Comparison of ENCODE assay signal across 37 mouse cellular contexts in genomic region chr7:97925819-97926218, GRCm38 (mm10). TPM values are rescaled to one million over a fixed set of nuclear protein-coding genes. Genes with fewer than 3 reads are reported as not detected.
A peak's percentile ranks its signal among the peaks of the same experiment; 100 is the strongest.
DNase-seq lines count a peak whose midpoint lies in the region; ATAC-seq lines count a peak whose summit lies in the region.
"Had no signal": no experiment of that assay in that cellular context is flagged by ENCODE, and none has a peak within 500 bp of the region (broad histone marks: within the 10 kb centered on the region; RNA-seq: fewer than 3 reads in every experiment).

No protein-coding gene starts in this region.

- no peak for ATAC-seq in forebrain, embryonic 14.5 days
- ATAC-seq in forebrain, embryonic 16.5 days, result no peak
- peak; percentile 78; the same call in 1 of the 2 replicates for ATAC-seq in lung, embryonic 15.5 days (ENCODE audit: borderline replicate concordance, extremely low read depth, low FRiP score, low TSS enrichment)
- peak; percentile 38 for ATAC-seq in inflammation-experienced regulatory T-cells, adult 6 months
- ATAC-seq: CD4-positive, CD25-positive, alpha-beta regulatory T cell, adult 4 months; forebrain, embryonic 13.5 days; midbrain, embryonic 15.5 days; Patski had no signal

- 70% methylated on average over 1 of the region's 1 CpGs for WGBS in forebrain, embryonic 14.5 days
- 62% methylated on average over 1 of the region's 1 CpGs for WGBS in forebrain, embryonic 16.5 days
- WGBS in lung, embryonic 15.5 days, result 44% methylated on average over 1 of the region's 1 CpGs

- no peak overlapping the region for H3K9ac ChIP-seq in forebrain, embryonic 14.5 days (ENCODE audit: low read length)
- H3K9ac ChIP-seq in forebrain, embryonic 16.5 days (replicated peaks; ENCODE audit: low read depth, low read length), result no peak overlapping the region
- H3K9ac ChIP-seq in lung, embryonic 15.5 days, result no peak overlapping the region
- H3K9ac ChIP-seq: embryonic facial prominence, embryonic 15.5 days; forebrain, embryonic 13.5 days; heart, embryonic 13.5 days; hindbrain, embryonic 15.5 days; liver, embryonic 14.5 days; midbrain, embryonic 15.5 days; neural tube, embryonic 13.5 days had no signal

- no peaks in the 10 kb centered on the region for H3K9me3 ChIP-seq in forebrain, embryonic 14.5 days (replicated peaks; ENCODE audit: control insufficient read depth, low read length)
- no peaks in the 10 kb centered on the region for H3K9me3 ChIP-seq in forebrain, embryonic 16.5 days (ENCODE audit: control insufficient read depth, low read length)
- H3K9me3 ChIP-seq in lung, embryonic 15.5 days, result no peaks in the 10 kb centered on the region
- H3K9me3 ChIP-seq: embryonic facial prominence, embryonic 15.5 days; forebrain, embryonic 13.5 days; heart, embryonic 13.5 days; hindbrain, embryonic 15.5 days; midbrain, embryonic 10.5 days; midbrain, embryonic 15.5 days had no signal

- peak; percentile 59 for DNase-seq in forebrain, embryonic 14.5 days (ENCODE audit: low spot score)
- no peak for DNase-seq in lung, adult 18-20 months
- DNase-seq in MEL-GATA-1-ER (ENCODE audit: extremely low read depth, low read depth), result peak; percentile 52
- no peak for DNase-seq in natural killer cell, adult 2 months (ENCODE audit: low spot score in 2 of 2)
- DNase-seq in adrenal gland, postnatal 14 days, result no peak
- DNase-seq: adrenal gland, postnatal 10 days; cerebellum, adult 18-20 months; cerebellum, postnatal 10 days; gastrocnemius, postnatal 10 days; heart, postnatal 10 days; kidney, adult 2 months; layer of hippocampus, postnatal 36 days; left cerebral cortex, postnatal 4 days; liver; lung, postnatal 10 days had no signal

- H3K4me2 ChIP-seq in forebrain, embryonic 14.5 days (ENCODE audit: low read length), result no peak overlapping the region
- no peak overlapping the region for H3K4me2 ChIP-seq in forebrain, embryonic 16.5 days (ENCODE audit: low read length)
- H3K4me2 ChIP-seq in lung, embryonic 15.5 days, result no peak overlapping the region
- H3K4me2 ChIP-seq: embryonic facial prominence, embryonic 15.5 days; forebrain, embryonic 13.5 days; heart, embryonic 13.5 days; hindbrain, embryonic 15.5 days; midbrain, embryonic 15.5 days; neural tube, embryonic 13.5 days had no signal

- no peaks in the 10 kb centered on the region for H3K4me1 ChIP-seq in forebrain, embryonic 14.5 days (ENCODE audit: control insufficient read depth, insufficient read depth, low read length)
- no peaks in the 10 kb centered on the region for H3K4me1 ChIP-seq in forebrain, embryonic 16.5 days (replicated peaks; ENCODE audit: control insufficient read depth, insufficient read depth, low read length)
- no peaks in the 10 kb centered on the region for H3K4me1 ChIP-seq in lung, embryonic 15.5 days
- H3K4me1 ChIP-seq: embryonic facial prominence, embryonic 15.5 days; forebrain, embryonic 13.5 days; heart, embryonic 13.5 days; hindbrain, embryonic 10.5 days; hindbrain, embryonic 15.5 days; midbrain, embryonic 10.5 days; midbrain, embryonic 15.5 days; neural tube, embryonic 13.5 days had no signal

- H3K36me3 ChIP-seq in forebrain, embryonic 14.5 days (ENCODE audit: control insufficient read depth, insufficient read depth, low read length), result no peaks in the 10 kb centered on the region
- H3K36me3 ChIP-seq in forebrain, embryonic 16.5 days (ENCODE audit: control insufficient read depth, insufficient read depth), result no peaks in the 10 kb centered on the region
- H3K36me3 ChIP-seq in lung, embryonic 15.5 days, result no peaks in the 10 kb centered on the region
- H3K36me3 ChIP-seq: embryonic facial prominence, embryonic 15.5 days; heart, embryonic 13.5 days; hindbrain, embryonic 10.5 days; hindbrain, embryonic 15.5 days; midbrain, embryonic 10.5 days; midbrain, embryonic 15.5 days; neural tube, embryonic 13.5 days had no signal

- no peak overlapping the region for H3K4me3 ChIP-seq in forebrain, embryonic 14.5 days (ENCODE audit: low read depth, low read length)
- H3K4me3 ChIP-seq in forebrain, embryonic 16.5 days (replicated peaks; ENCODE audit: low read length), result no peak overlapping the region
- no peak overlapping the region for H3K4me3 ChIP-seq in lung, embryonic 15.5 days
- H3K4me3 ChIP-seq: embryonic facial prominence, embryonic 15.5 days; forebrain, embryonic 13.5 days; heart, embryonic 13.5 days; hindbrain, embryonic 10.5 days; hindbrain, embryonic 15.5 days; midbrain, embryonic 10.5 days; midbrain, embryonic 15.5 days; neural tube, embryonic 13.5 days had no signal

- no peaks in the 10 kb centered on the region for H3K27me3 ChIP-seq in forebrain, embryonic 14.5 days (replicated peaks; ENCODE audit: control insufficient read depth, insufficient read depth, low read length)
- H3K27me3 ChIP-seq in forebrain, embryonic 16.5 days (replicated peaks; ENCODE audit: control insufficient read depth, insufficient read depth, low read length), result no peaks in the 10 kb centered on the region
- no peaks in the 10 kb centered on the region for H3K27me3 ChIP-seq in lung, embryonic 15.5 days
- H3K27me3 ChIP-seq: embryonic facial prominence, embryonic 15.5 days; forebrain, embryonic 13.5 days; heart, embryonic 13.5 days; hindbrain, embryonic 15.5 days; midbrain, embryonic 15.5 days; neural tube, embryonic 13.5 days had no signal

- H3K27ac ChIP-seq in forebrain, embryonic 14.5 days (ENCODE audit: low read depth, low read length), result no peak overlapping the region
- no peak overlapping the region for H3K27ac ChIP-seq in forebrain, embryonic 16.5 days (ENCODE audit: low read length)
- no peak overlapping the region for H3K27ac ChIP-seq in lung, embryonic 15.5 days
- H3K27ac ChIP-seq: embryonic facial prominence, embryonic 15.5 days; forebrain, embryonic 13.5 days; heart, embryonic 13.5 days; hindbrain, embryonic 10.5 days; hindbrain, embryonic 15.5 days; liver, embryonic 14.5 days; midbrain, embryonic 10.5 days; midbrain, embryonic 15.5 days; neural tube, embryonic 13.5 days had no signal

RNA-seq across cellular contexts. Expression of gene Gdpd4, which starts 6.1 kb away (rescaled TPM):
- not detected in 2 replicates for polyA plus RNA-seq in forebrain, embryonic 14.5 days (2014; fragmentation: Nextera tagmentation; extraction: Ambion mirVana)
- not detected in 2 replicates for polyA plus RNA-seq in forebrain, embryonic 16.5 days (2015; fragmentation: Nextera tagmentation; extraction: Ambion mirVana)
- polyA plus RNA-seq in lung, embryonic 15.5 days (2015; fragmentation: Nextera tagmentation; extraction: Ambion mirVana), result not detected in 2 replicates
- polyA plus RNA-seq in inflammation-experienced regulatory T-cells, adult 6 months (2017; shearing (Covaris generic)), result not detected
- not detected in 2 replicates for total RNA-seq in adrenal gland, postnatal 14 days (2021)
- total RNA-seq: adrenal gland, postnatal 10 days; common myeloid progenitor, adult 5-6 weeks; heart, adult 8-10 months; heart, postnatal 10 days; layer of hippocampus, postnatal 36 days; left cerebral cortex, postnatal 4 days had no signal
- polyA plus RNA-seq: CD4-positive, CD25-positive, alpha-beta regulatory T cell, adult 4 months; embryonic facial prominence, embryonic 15.5 days; forebrain, embryonic 13.5 days; heart, embryonic 13.5 days; hindbrain, embryonic 10.5 days; hindbrain, embryonic 15.5 days; intestine, embryonic 14.5 days; kidney, adult 2 months; kidney, embryonic 16.5 days; large intestine, adult 2 months; liver, embryonic 14.5 days; midbrain, embryonic 10.5 days; Patski; small intestine, adult 2 months; stomach, embryonic 14.5 days; urinary bladder, adult 2 months had no signal

Comparison
In these comparisons a context has a peak if more than half of its experiments do, and no peak if none do; other contexts are left out.
1. ATAC-seq: peak in lung, embryonic 15.5 days (single experiment) and inflammation-experienced regulatory T-cells, adult 6 months (single experiment); none in forebrain, embryonic 14.5 days (single experiment) and forebrain, embryonic 16.5 days (single experiment).
2. DNase-seq: peak in forebrain, embryonic 14.5 days (single experiment) and MEL-GATA-1-ER (single experiment); none in lung, adult 18-20 months (0 of 2), natural killer cell, adult 2 months (0 of 2) and adrenal gland, postnatal 14 days (single experiment).